Mouse (Mus musculus) myocyte (in vitro differentiated cells): ENCODE data around the gene Casp7. TPM values are rescaled to one million over a fixed set of nuclear protein-coding genes. Genes with fewer than 3 reads are reported as not detected.

Source experiments
- H3K27me3 ChIP-seq: one replicate; pipeline ENCODE4 v1.6.1; 2011; ENCODE audit not compliant: control insufficient read depth, insufficient read depth, insufficient read length
- H3K36me3 ChIP-seq: one replicate; pipeline ENCODE4 v1.6.1; 2011; ENCODE audit not compliant: control insufficient read depth, insufficient read depth
- H3K4me2 ChIP-seq: one replicate; pipeline ENCODE4 v1.6.1; 2011; ENCODE audit warnings: low read depth, control low read depth
- H3K4me3 ChIP-seq: one replicate; pipeline ENCODE4 v1.5.1; 2011; ENCODE audit warnings: mild to moderate bottlenecking, control low read depth, moderate library complexity
- H3K79me2 ChIP-seq: one replicate; pipeline ENCODE4 v1.6.1; 2011; ENCODE audit not compliant: control insufficient read depth, insufficient read depth
- H3ac ChIP-seq: one replicate; pipeline ENCODE4 v1.6.1; 2011; ENCODE audit not compliant: control insufficient read depth, insufficient read length
- CEBPB ChIP-seq: IDR thresholded peaks from 2 replicates; pipeline ENCODE4 v1.6.1; 2011; ENCODE audit warnings: mild to moderate bottlenecking, moderate library complexity; ENCODE audit not compliant: poor library complexity, insufficient read depth, severe bottlenecking
- E2F4 ChIP-seq: IDR thresholded peaks from one replicate; pipeline ENCODE4 v1.6.1; 2011; ENCODE audit warnings: mild to moderate bottlenecking, control low read depth, moderate library complexity; ENCODE audit not compliant: insufficient read depth
- MAX ChIP-seq: IDR thresholded peaks from one replicate; pipeline ENCODE4 v1.6.1; 2011; ENCODE audit warnings: low read depth, mild to moderate bottlenecking, control low read depth
- MYOD1 ChIP-seq, 3 experiments: IDR thresholded peaks; one replicate each; pipeline ENCODE4 v1.6.1; 2011; ENCODE audit warnings: control low read depth in 2 of 3, low read depth in 2 of 3, mild to moderate bottlenecking in 2 of 3, moderate library complexity in 1 of 3; ENCODE audit not compliant: insufficient read length in 2 of 3, control insufficient read depth in 1 of 3
- MYOG ChIP-seq, 3 experiments: IDR thresholded peaks; one replicate each; pipeline ENCODE4 v1.6.1; 2011; ENCODE audit warnings: control low read depth in 2 of 3, low read depth in 2 of 3, mild to moderate bottlenecking in 2 of 3; ENCODE audit not compliant: insufficient read length in 2 of 3, control insufficient read depth in 1 of 3, insufficient read depth in 1 of 3
- POLR2A ChIP-seq: IDR thresholded peaks from one replicate; pipeline ENCODE4 v1.6.1; 2011; ENCODE audit warnings: low read depth, mild to moderate bottlenecking, control low read depth, moderate library complexity; ENCODE audit not compliant: insufficient read length
- POLR2AphosphoS2 ChIP-seq: IDR thresholded peaks from one replicate; pipeline ENCODE4 v1.6.1; 2011; ENCODE audit warnings: low read depth, control low read depth; ENCODE audit not compliant: insufficient read length
- REST ChIP-seq: IDR thresholded peaks from one replicate; pipeline ENCODE4 v1.6.1; 2011; ENCODE audit warnings: mild to moderate bottlenecking, control low read depth, moderate library complexity; ENCODE audit not compliant: insufficient read depth, insufficient read length
- SRF ChIP-seq: IDR thresholded peaks from one replicate; pipeline ENCODE4 v1.6.1; 2011; ENCODE audit warnings: low read depth; ENCODE audit not compliant: control insufficient read depth, insufficient read length
- TCF12 ChIP-seq: IDR thresholded peaks from one replicate; pipeline ENCODE4 v1.6.1; 2011; ENCODE audit warnings: mild to moderate bottlenecking, control low read depth; ENCODE audit not compliant: poor library complexity, insufficient read depth, severe bottlenecking
- TCF3 ChIP-seq: IDR thresholded peaks from one replicate; pipeline ENCODE4 v1.6.1; 2011; ENCODE audit warnings: low read depth, control low read depth; ENCODE audit not compliant: insufficient read length
- USF1 ChIP-seq: IDR thresholded peaks from one replicate; pipeline ENCODE4 v1.6.1; 2011; ENCODE audit warnings: low read depth, mild to moderate bottlenecking, control low read depth, moderate library complexity
- polyA plus RNA-seq: library from polyadenylated mRNA; unstranded; fragments of >200 nt; fragmentation: generic; extraction: Trizol; gene quantifications from one replicate; pipeline ENCODE4 v1.2.1, GENCODE M21; 2012; ENCODE audit warnings: missing spikeins

Gene Casp7
- polyA plus RNA-seq, 1 experiment = 6.6 TPM

DNA sequence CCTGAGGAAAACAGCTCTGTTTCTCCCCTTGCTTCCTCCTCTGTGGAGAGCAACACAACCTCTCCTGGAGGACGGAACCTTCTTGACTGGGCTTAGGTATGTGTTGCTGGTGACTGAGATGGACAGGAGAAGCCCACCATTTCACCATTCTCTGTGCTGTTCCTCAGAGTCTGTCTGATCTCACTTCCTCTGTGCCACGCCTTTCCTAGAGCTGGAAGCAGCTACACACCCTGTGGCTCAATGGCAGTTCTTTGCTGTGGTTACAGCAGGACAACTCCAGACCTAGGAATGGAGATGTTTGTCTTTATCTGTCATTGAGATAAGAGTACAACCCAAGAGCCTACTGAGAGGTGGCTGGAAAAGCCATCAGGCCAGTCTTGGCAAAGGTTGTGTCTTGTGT lies 90.4 kb downstream of the Casp7 start:
- Histone ChIP-seq H3ac (no peak overlapping the region), H3K4me3 (no peak overlapping the region), H3K79me2 (no peaks in the 10 kb centered on the region), H3K27me3 (no peaks in the 10 kb centered on the region), H3K36me3 (no peaks in the 10 kb centered on the region), H3K4me2 (no peak overlapping the region)
- TF ChIP-seq CEBPB (no peak), TCF3 (no peak), E2F4 (no peak), MYOG (IDR thresholded peaks at IDR 0.05; ENCODE audit: control insufficient read depth in 1 of 3, insufficient read depth in 1 of 3, insufficient read length in 2 of 3, low read depth in 2 of 3) (no peak), USF1 (no peak), TCF12 (no peak), MYOD1 (IDR thresholded peaks at IDR 0.05; ENCODE audit: control insufficient read depth in 1 of 3, insufficient read length in 2 of 3, low read depth in 2 of 3) (no peak), SRF (no peak), POLR2A (no peak), REST (no peak), MAX (no peak), POLR2AphosphoS2 (no peak)

DNA sequence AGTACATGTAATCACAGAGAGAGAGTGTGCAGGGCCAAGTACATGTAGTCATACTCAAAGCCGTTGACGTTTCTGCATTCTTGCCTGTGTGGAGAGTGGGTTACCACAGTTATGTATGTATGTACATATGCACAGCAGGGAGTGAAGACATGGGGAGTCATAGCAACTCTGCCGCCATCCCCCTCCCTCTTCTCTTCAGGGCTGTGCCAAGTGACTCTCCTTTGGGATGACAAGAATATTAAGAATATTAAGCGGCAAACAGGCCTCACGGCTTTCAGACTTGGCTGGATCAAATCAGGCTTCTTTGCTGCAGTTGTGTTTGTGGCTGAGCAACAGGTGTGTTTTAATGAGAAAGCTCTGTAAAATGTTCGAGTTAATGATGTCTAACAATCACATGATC lies 92.7 kb downstream of the Casp7 start:
- TF ChIP-seq MYOD1 (IDR thresholded peaks at IDR 0.05; ENCODE audit: control insufficient read depth in 1 of 3, insufficient read length in 2 of 3, low read depth in 2 of 3) (no peak), POLR2A (no peak), TCF12 (no peak), USF1 (no peak), TCF3 (no peak), SRF (no peak), REST (no peak), MYOG (IDR thresholded peaks at IDR 0.05; ENCODE audit: control insufficient read depth in 1 of 3, insufficient read depth in 1 of 3, insufficient read length in 2 of 3, low read depth in 2 of 3) (no peak)
- Histone ChIP-seq H3K4me3 (no peak overlapping the region), H3K27me3 (no peaks in the 10 kb centered on the region), H3K36me3 (no peaks in the 10 kb centered on the region), H3ac (no peak overlapping the region), H3K4me2 (no peak overlapping the region), H3K79me2 (no peaks in the 10 kb centered on the region)

Other genes starting within 250 kb of the Casp7 start
- 0.49 TPM for gene Habp2, start 110.0 kb upstream of the Casp7 start, polyA plus RNA-seq
- gene Nrap, start 7.1 kb upstream of the Casp7 start, polyA plus RNA-seq = 25.5 TPM
- gene Plekhs1, start 64.5 kb downstream of the Casp7 start, polyA plus RNA-seq = 0.04 TPM
- gene Dclre1a, start 151.1 kb downstream of the Casp7 start, polyA plus RNA-seq = 3.3 TPM
- gene Nhlrc2, start 151.1 kb downstream of the Casp7 start, polyA plus RNA-seq = 6.9 TPM